Mouse (Mus musculus) hindbrain, embryonic 14.5 days (tissue): ENCODE results near the gene Prelid3b. TPM values are rescaled to one million over a fixed set of nuclear protein-coding genes. Genes with fewer than 3 reads are reported as not detected.
A peak's percentile ranks its signal among the peaks of the same experiment; 100 is the strongest.

Experiments used
- ATAC-seq: fragments of 200-750 bp; cut with Nextera tagmentation; 2 replicates; pipeline ENCODE4 v1.8.0; 2017; ENCODE audit warnings: moderate number of reproducible peaks, mild to moderate bottlenecking, moderate TSS enrichment, moderate library complexity; ENCODE audit not compliant: low FRiP score
- DNase-seq: peaks from one replicate; pipeline ENCODE4 v3.0.0-alpha.2; 2015; ENCODE audit warnings: low spot score
- H3K27ac ChIP-seq: fragments of 300-500 bp; sonication (generic); 2 replicates; pipeline ENCODE4 v1.5.1; 2014; ENCODE audit warnings: mild to moderate bottlenecking, moderate library complexity
- H3K27me3 ChIP-seq: fragments of 300-500 bp; sonication (generic); 2 replicates; pipeline ENCODE4 v1.6.1; 2014; ENCODE audit warnings: mild to moderate bottlenecking, low read length, mixed read lengths; ENCODE audit not compliant: control insufficient read depth, insufficient read depth
- H3K36me3 ChIP-seq: fragments of 300-500 bp; sonication (generic); replicated peaks from 2 replicates; pipeline ENCODE4 v1.6.1; 2014; ENCODE audit not compliant: control insufficient read depth, insufficient read depth
- H3K4me1 ChIP-seq: fragments of 300-500 bp; sonication (generic); replicated peaks from 2 replicates; pipeline ENCODE4 v1.6.1; 2014; ENCODE audit warnings: antibody characterized with exemption, low read length, mixed read lengths; ENCODE audit not compliant: control insufficient read depth, insufficient read depth
- H3K4me2 ChIP-seq: fragments of 300-500 bp; sonication (generic); replicated peaks from 2 replicates; pipeline ENCODE4 v1.6.1; 2014; ENCODE audit warnings: mild to moderate bottlenecking, moderate library complexity
- H3K4me3 ChIP-seq: fragments of 300-500 bp; sonication (generic); replicated peaks from 2 replicates; pipeline ENCODE4 v1.5.1; 2014; ENCODE audit warnings: mild to moderate bottlenecking, low read length
- H3K9ac ChIP-seq: fragments of 300-500 bp; sonication (generic); 2 replicates; pipeline ENCODE4 v1.6.1; 2014
- H3K9me3 ChIP-seq: fragments of 300-500 bp; sonication (generic); 2 replicates; pipeline ENCODE4 v1.6.1; 2016; ENCODE audit warnings: low read length; ENCODE audit not compliant: control insufficient read depth
- WGBS: fragments of 180-500 bp; shearing (Covaris S2); extraction: QIAGEN DNeasy Blood & Tissue Kit; methylation state at CpG from one replicate; pipeline ENCODE4 v1.1.7; 2014; 5-methylcytosine and 5-hydroxymethylcytosine counted together
- polyA plus RNA-seq: library from polyadenylated mRNA; unstranded; fragments of >200 nt; fragmentation: Nextera tagmentation; extraction: Ambion mirVana; gene quantifications from 2 replicates; pipeline ENCODE4 v1.2.1, GENCODE M21; 2014

Prelid3b gene
- polyA plus RNA-seq, 1 experiment from 2014 or later: 108 TPM

DNA sequence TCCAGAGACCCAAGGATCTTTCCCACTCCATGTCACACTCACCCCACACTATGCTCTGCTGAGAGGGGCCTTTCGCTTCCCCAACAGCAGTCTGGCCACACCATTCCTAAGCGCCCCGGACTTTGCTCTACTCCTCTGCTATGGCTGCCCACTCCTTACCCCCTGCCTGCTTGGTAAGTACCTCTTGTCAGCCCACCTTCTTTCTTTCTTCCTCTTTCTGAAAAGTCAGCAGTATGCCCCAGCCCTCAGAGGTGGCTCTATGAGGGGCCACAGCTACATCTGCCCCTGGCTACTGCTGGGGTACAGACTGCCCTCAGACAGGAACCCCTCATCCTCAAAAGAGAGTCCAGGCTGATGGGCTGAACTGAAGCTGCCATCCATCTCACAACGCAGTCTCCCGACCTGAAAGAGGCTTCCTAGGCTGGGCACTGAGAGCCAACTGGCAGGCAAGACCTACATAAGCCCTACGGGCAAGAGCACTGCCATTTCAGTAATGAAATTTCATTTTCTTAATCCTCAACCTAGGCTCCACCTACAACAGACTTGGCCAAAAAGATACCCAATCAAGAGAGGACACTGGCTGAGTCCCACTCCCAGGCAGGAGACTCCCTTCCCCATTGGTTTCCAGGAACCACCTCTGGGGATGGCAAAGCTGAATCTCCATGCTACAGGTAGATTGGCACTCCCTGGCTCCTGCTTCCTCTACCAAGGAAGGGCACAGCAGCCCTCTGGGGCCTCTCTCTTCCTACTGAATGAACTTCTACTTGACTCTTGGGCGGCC, 35.8 kb downstream of the Prelid3b start:
- 94% methylated on average over 7 of the region's 7 CpGs for WGBS
- Histone ChIP-seq H3K4me3 (no peak overlapping the region), H3K36me3 (no peaks in the 10 kb centered on the region; the same call in 1 of the 2 replicates), H3K4me1 (peaks cover 15% of the 10 kb centered on the region), H3K9me3 (no peaks in the 10 kb centered on the region), H3K27ac (no peak overlapping the region), H3K27me3 (no peaks in the 10 kb centered on the region), H3K4me2 (no peak overlapping the region), H3K9ac (no peak overlapping the region)
- DNase-seq (no peak), ATAC-seq (no peak)

GRCm38 (mm10) chr2:174436076-174436701, 36.7 kb downstream of the Prelid3b start:
- Histone ChIP-seq H3K27ac (no peak overlapping the region), H3K4me3 (no peak overlapping the region), H3K4me1 (peaks cover 15% of the 10 kb centered on the region), H3K36me3 (no peaks in the 10 kb centered on the region; the same call in 1 of the 2 replicates), H3K4me2 (no peak overlapping the region), H3K9me3 (no peaks in the 10 kb centered on the region), H3K9ac (no peak overlapping the region), H3K27me3 (no peaks in the 10 kb centered on the region)
- 92% methylated on average over 26 of the region's 26 CpGs for WGBS
- ATAC-seq (no peak), DNase-seq (no peak)

GRCm38 (mm10) chr2:174434943-174435342, 37.9 kb downstream of the Prelid3b start:
- DNase-seq (no peak), ATAC-seq (no peak)
- no peaks in the 10 kb centered on the region for H3K27me3 ChIP-seq
- H3K36me3 ChIP-seq: no peaks in the 10 kb centered on the region; the same call in 1 of the 2 replicates
- H3K4me2 ChIP-seq: no peak overlapping the region
- no peak overlapping the region for H3K4me3 ChIP-seq
- no peaks in the 10 kb centered on the region for H3K9me3 ChIP-seq
- no peak overlapping the region for H3K27ac ChIP-seq
- peaks cover 15% of the 10 kb centered on the region for H3K4me1 ChIP-seq
- WGBS: 97% methylated on average over 9 of the region's 9 CpGs
- H3K9ac ChIP-seq: no peak overlapping the region

DNA sequence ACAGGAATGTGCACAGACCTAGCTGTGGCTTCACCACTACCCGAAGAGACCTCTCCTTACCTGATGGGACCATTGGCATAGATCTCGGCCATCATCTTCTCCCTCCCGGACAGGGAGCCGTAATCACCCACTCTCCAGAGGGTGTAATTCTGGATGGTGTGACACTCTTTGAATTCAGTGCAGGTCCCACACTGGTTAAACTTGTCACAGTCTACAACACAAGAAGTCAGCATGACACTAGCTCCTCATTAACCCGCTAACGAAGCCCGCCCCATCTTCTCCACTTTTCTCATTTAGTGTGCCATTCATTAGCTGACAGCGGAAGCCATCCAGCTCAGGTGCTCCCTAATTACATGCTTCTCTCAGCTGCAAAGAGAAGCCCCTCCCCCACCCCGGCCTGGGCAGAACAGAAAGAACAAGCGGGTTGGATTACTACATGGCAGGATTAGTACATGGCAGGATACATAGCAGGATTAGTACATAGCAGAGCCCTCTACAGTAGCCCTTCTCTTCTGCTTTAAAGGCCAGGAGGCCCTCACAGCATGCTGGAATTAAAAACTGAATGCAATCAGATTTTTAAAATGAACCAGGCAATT, 43.8 kb downstream of the Prelid3b start:
- H3K27ac ChIP-seq: no peak overlapping the region
- H3K9ac ChIP-seq: no peak overlapping the region
- no peak overlapping the region for H3K4me2 ChIP-seq
- H3K4me1 ChIP-seq: no peaks in the 10 kb centered on the region
- H3K9me3 ChIP-seq: no peaks in the 10 kb centered on the region
- ATAC-seq: peak; percentile 41; the same call in 1 of the 2 replicates
- no peak overlapping the region for H3K4me3 ChIP-seq
- peak; percentile 41 for DNase-seq
- H3K27me3 ChIP-seq: no peaks in the 10 kb centered on the region
- H3K36me3 ChIP-seq: peaks cover 52% of the 10 kb centered on the region
- WGBS: 57% methylated on average over 10 of the region's 10 CpGs

GRCm38 (mm10) chr2:174428076-174428835, 44.6 kb downstream of the Prelid3b start:
- H3K4me2 ChIP-seq: no peak overlapping the region
- ATAC-seq (no peak; the same call in 1 of the 2 replicates), DNase-seq (no peak)
- H3K36me3 ChIP-seq: peaks cover 60% of the 10 kb centered on the region
- no peak overlapping the region for H3K4me3 ChIP-seq
- no peak overlapping the region for H3K27ac ChIP-seq
- H3K9me3 ChIP-seq: no peaks in the 10 kb centered on the region
- no peaks in the 10 kb centered on the region for H3K27me3 ChIP-seq
- WGBS: 81% methylated on average over 18 of the region's 18 CpGs
- no peak overlapping the region for H3K9ac ChIP-seq
- no peaks in the 10 kb centered on the region for H3K4me1 ChIP-seq

- ATAC-seq: no peak
- H3K36me3 ChIP-seq: peaks cover 73% of the 10 kb centered on the region
- WGBS: 96% methylated on average over 12 of the region's 12 CpGs
Measured at GRCm38 (mm10) chr2:174426856-174427255, 46.0 kb downstream of the Prelid3b start.

DNA sequence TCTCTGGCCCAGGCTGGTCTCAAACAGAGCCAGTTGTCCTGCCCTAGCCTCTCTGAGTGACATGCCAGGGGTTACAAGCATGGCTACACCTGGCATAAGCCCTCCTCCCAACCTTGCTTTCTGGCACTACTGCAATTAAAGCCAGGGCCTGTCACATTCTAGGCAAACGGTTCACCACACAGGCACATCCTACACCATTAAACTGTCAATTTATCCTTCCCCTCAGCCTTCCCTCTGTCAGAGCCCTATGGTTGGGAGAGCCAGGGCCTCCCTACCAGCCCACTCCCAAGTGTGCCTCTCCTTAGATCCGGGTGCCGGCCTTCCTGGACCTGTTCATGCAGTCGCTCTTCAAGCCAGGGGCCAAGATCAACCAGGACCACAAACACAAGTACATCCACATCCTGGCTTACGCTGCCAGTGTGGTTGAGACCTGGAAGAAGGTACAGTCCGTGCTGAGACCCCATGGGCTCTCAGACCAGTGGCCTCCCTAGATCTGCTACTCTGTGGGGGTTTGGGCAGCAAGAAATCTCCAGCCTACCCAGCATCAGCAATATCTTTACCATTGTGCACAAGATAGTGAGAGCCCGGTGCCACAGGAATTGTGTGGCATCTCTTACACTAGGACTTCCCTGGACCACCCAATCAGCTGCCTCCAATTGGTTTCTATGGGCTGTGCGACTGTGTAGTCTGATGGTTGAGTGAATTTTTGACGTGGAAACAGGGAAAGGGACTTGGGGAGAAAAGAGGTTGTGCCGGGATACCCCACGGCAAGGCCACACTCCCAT, 48.4 kb downstream of the Prelid3b start:
- H3K27ac ChIP-seq: no peak overlapping the region
- no peak overlapping the region for H3K4me3 ChIP-seq
- no peaks in the 10 kb centered on the region for H3K9me3 ChIP-seq
- H3K36me3 ChIP-seq: peaks cover 81% of the 10 kb centered on the region
- 94% methylated on average over 11 of the region's 11 CpGs for WGBS
- DNase-seq (no peak), ATAC-seq (no peak)
- H3K9ac ChIP-seq: no peak overlapping the region
- no peaks in the 10 kb centered on the region for H3K27me3 ChIP-seq
- H3K4me2 ChIP-seq: no peak overlapping the region
- no peaks in the 10 kb centered on the region for H3K4me1 ChIP-seq

More at GRCm38 (mm10) chr2:174426856-174427255, 46.0 kb downstream of the Prelid3b start:
- Histone ChIP-seq H3K4me1 (no peaks in the 10 kb centered on the region), H3K4me2 (no peak overlapping the region), H3K4me3 (no peak overlapping the region), H3K27ac (no peak overlapping the region), H3K27me3 (no peaks in the 10 kb centered on the region), H3K9me3 (no peaks in the 10 kb centered on the region), H3K9ac (no peak overlapping the region)
- DNase-seq: no peak

GRCm38 (mm10) chr2:174421107-174421506, 51.8 kb downstream of the Prelid3b start:
- Histone ChIP-seq H3K27me3 (no peaks in the 10 kb centered on the region), H3K4me1 (peaks cover 5% of the 10 kb centered on the region), H3K36me3 (peaks cover 50% of the 10 kb centered on the region), H3K4me3 (no peak overlapping the region), H3K4me2 (no peak overlapping the region), H3K9me3 (no peaks in the 10 kb centered on the region), H3K9ac (no peak overlapping the region), H3K27ac (no peak overlapping the region)
- WGBS: 90% methylated on average over 6 of the region's 6 CpGs
- no peak for ATAC-seq
- no peak for DNase-seq
